Mouse (Mus musculus): ENCODE measurements at regions not wholly inside any gene's neighbourhood (a gene's known extent, or its start where the extent isn't known, plus 50 kb on each side); places are given as distances from the start of the nearest gene placed in this dataset.

DNA sequence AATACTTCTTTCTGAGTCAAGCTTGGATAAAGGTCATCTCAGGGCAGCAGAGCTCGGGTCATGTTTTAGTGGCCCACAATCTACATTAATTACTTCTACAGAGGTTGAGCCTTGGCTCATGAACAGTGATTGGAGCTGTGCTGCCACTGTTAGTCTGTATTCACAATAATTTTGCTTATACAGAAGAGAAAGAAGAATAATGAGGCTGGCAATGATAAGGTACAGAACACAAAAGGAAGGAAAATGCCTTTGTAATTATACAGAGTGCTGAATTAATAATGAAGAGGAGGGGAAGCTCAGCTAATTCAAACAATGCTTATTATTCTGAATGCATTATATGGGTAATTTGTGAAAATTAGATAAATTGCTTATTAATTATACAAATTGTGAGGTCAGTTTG, 573.9 kb upstream of the Cblb start:
- DNase-seq: no peak

DNA sequence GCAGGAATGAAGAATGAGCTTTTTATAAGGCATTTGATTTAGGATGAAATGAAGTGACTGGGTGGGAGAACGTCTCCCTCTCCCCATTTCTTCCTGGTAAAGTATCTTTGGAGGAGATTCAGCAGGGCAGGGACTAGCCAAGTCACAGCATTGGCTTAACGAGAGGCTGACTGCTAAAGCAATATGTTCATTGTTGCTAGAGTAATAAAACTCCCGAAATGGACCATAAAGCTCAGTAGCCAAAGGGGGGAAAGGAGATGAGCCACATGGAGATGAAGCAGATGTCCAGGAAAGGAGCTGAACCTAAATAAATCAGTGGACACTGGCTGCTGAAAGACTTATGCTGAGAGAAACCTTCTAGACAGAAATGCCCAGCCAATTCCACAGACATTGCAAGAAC, 555.3 kb upstream of the Cblb start:
- DNase-seq: no peak

DNA sequence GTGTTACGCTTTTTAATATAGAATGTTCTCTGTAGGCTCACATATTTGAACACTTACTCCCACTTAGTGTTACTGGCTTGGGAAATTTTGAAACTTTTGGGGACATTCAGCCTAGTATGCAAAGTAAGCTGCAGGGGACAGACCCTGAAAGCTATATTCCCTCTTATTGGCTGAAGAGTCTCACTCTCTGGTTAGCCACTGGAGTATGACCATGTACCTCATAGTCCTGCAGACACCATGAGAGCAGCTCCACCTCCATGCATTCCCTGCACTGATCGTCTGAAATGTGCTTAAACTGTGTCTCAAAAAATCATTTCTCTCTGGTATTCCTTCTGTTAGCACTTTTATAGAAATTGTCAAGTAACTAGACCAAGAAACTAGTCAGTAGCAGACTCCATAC, 534.9 kb upstream of the Cblb start:
- DNase-seq: no peak

DNA sequence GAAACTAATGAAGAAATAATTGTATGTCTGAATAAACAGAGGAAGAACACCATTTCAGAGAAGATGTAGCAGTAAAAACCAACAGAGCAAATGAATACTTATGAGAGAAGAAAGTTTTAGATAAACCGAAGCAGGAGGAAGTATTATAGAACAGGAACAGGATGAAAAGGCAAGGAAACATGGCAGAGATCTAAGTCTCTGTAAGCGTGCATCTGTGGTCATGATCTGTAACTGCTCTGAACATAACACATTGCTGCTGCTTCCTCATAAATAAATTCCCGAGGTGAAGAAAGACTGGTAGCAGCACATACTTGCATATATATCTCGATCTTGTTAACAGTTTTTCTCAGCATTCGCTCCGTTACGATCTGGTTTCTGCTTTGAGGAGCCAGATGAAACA, 533.2 kb upstream of the Cblb start:
- no peak for DNase-seq

DNA sequence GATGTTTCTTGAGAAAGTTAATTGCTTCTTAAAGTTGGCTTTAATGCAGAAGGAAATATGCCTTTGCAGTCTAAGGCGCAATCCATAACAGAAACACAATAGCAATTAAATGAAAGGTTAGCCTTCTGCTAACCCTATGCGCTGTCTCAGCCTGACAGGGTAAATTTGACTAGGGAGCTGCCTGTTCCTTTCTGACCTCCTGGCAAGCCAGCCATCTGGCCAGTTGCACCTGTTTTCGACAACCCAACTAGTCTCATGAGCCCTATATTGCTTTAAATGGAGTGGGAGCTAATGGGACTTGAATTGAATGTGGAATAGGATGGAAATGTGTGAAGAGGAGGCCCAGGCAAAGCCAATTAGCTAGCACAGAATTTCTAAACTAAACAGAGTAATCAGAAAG, 513.9 kb upstream of the Cblb start:
- peak; percentile 21 for DNase-seq

DNA sequence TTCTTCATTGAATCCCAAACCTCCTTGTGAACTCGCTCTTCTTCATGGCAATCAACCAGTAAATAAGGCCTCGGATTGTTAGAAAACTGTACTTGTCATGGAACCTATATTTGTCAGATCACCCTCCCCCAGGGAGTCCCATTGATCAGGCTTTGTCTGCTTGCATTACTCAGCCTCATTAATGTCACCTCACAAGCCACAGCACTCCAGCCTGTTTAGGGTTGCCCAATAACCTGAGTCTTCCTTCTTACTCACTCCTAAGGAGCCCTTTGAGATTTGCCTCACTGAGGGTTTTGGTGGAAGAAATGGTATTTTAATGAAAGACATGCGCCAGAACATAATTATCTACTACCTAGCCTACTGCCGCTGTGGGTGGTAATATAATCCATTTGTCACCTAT, 510.3 kb upstream of the Cblb start:
- no peak for DNase-seq

DNA sequence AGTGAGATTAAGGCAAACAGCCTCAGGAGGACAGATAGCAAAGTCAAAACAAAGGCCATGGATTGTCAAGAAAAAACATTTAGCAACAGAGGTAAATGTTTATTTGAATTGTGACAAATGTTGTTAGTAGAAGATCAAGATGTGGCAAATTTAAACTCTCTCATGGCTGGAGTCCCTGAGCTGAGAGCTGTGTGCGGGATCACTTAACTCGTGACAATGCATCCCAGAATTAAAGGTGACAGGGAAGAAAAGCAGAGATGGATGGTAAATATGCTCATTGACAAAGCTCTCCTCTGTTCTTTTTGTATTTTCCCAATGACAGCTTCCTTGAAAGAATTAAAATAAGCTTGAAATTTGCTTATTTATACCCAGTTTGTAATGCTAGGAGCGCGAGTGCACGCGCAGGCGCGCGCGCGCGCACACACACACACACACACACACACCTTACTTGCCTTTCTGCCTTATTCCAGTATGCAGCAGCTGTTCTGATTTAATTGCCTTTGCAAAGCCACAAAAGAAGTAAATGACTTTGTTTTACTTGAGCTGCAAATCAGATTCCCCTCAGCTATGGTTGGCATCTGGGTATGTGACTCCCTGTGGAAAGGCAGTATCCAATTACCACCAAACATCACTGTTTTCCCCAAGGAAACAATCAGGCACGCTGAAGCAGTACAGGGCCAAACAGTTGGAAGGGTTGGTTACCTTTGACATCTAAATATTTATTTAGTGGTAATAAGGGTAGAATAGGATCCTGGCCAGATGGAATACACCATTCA, 509.5 kb upstream of the Cblb start:
- no peak for DNase-seq

DNA sequence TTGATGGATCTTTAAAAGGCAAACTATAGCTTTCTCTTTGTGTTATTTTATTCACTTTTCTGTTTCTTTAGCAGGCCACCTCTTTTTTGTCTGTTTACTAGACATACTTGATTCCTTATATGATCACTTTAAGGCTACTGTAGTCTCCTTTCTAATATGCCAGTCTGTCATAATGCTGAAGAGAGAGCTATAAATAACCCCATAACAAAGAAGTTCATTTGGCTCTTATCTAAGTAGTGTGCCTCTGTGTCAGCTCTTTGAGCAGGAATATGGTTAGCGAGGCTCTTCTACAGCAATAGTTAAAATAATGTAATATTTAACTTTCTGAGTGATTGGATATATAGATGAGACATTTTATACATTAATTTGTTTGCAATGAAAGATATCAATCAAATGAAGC, 507.0 kb upstream of the Cblb start:
- no peak for DNase-seq

DNA sequence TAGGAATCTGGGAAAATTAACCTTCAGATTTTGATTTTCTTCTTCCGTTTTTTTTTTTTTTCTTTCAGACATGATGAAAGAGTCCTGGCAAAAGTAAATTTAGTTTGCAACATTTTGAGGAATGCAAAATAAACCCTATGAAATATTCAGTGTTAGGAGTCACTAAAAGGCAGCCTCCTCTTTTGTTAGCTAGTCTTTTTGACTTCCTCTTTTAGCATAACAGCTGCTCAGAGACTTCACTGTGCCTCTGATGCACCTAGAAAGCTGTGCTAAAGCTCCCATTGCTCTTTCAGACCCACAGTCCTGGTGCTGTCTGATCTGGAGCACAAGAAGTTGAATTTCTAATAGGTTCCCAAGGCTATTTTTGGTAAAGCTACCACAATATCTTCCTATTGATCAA, 498.5 kb upstream of the Cblb start:
- DNase-seq: no peak

DNA sequence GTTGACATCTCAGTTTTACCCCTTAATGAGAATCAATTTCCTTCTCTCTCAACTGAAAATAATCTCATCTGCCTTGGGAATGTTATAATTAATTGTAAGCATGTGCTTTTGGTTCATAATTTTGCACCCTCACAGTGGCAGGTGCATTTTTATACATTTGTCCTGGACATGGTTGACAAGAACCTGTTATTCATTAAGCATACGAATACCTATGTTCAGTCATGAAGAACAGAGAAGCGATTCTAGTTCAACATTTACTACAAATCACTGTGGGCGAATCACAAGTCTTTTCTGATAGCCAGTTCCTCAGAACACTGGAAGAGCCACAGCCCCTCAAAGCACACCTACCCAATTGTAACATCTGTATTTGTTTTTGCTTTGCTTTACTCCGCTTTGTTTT, 487.3 kb upstream of the Cblb start:
- no peak for DNase-seq

DNA sequence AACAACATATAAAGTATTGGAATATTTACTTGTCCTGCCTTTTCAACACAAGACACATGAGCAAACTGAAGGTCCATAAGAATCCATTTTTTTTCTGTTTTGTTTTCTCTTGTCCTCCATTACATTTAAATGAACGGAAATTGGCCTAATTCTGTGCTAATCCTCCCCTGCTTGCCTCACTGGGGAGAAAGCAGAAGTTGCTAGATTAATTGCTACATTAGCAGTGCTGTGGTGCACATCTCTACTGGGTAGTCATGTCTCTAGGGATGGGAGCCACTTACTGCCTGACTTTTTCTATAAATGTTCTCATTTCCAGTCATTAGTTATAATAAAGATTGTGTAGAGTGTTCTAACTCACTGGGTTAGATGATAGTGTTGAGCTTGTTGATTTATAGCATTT, 484.0 kb upstream of the Cblb start:
- DNase-seq: no peak

DNA sequence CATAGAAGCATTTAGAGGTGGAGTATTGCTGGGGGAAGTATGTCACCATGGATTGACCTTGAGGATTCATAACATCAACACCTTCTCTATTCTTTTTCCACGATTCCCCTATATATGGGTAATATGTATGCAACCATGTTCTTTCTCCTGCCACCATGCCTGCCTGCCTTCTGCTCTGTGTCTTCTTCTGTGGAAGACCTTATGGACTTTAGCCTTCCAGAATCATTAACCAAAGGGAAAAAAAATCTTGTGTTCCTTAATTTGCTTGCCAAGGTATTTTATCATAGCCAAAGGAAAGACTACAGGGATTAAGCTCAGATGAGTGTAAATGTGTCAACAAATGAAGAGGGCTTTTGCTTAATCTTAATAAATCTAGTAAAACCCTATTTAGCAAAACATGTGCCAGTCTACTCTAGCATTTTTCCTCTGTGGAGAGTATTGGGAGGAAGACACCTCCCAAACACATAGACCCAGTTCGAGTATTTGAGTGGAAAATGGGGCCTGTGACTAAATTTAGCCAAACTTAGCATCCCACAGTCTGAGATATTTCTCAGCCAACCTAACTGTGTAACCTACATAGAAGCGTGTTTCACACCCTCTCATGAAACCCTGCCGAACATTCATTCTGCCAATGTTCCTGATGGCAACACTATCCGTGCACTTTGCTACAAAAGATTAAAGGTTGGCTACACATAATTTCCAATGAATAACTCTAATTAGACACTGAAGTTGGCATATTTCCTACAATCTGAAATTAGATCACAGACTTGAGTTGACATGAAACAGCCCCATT, 468.0 kb upstream of the Cblb start:
- no peak for DNase-seq

DNA sequence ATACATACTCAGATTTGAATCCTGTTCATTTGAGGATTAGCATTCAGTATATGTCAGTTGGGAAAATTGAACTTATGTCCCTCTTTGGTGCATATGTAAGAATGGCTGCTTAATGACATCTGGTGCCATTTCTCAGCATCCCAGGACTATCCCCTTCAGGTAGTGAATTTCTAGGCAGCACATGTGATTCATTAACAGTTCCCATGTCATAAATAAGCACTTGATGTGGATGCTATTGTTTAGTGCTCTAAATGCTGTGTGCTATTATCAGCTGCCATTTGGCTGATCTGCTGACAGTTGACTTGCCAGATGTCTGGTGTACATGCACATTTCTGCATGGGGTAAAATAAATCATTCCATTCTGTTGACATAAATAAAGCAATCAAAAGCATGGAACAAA, 467.0 kb upstream of the Cblb start:
- no peak for DNase-seq

DNA sequence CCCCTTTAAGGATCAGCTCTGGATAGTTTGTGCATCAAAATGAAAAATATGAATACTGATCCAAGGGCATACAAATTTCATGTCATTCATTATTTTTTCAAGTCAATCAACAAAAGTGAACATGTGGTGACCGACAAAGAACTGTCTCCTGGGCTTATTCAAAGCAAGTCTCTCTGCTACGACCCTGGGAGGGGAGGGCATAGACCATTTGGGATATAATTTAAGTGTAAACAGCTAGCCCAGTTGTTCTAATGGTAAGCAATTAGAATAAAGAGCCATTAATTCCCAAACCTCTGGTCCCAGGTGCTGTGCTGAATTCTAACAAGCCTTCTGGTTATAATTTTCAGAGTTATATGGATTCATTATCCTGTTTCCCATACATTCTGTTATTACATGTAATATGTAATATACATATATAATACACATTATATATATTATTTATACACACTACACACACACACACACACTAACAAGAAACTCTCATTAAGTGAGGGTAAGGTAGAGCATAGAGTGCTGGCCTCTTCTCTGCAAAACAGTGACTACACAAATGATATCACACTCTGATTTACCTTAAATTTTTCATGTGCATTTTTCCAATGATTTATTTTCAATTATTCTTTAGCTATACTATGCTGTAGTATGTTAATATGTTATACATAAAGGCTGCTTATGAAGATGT, 453.0 kb upstream of the Cblb start:
- DNase-seq: no peak

DNA sequence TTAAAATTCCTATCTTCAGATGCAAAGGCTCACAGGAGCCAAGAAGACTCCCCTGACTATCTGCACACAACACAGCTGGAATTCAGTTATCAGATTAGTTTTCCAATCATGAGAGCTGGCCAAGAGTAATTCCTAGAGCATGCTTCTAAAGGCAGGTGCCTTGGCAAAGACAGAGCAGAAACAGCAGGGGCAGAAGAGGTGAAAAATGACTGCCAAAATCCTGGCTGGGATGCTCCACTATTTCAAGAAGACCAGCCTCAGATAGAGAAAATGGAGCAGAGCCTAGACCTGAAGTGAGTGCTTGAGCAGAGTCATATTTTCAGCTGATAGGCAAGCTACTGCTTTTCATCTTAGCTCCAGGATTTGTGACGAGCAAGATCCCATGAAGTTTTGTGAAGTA, 450.5 kb upstream of the Cblb start:
- DNase-seq: no peak

DNA sequence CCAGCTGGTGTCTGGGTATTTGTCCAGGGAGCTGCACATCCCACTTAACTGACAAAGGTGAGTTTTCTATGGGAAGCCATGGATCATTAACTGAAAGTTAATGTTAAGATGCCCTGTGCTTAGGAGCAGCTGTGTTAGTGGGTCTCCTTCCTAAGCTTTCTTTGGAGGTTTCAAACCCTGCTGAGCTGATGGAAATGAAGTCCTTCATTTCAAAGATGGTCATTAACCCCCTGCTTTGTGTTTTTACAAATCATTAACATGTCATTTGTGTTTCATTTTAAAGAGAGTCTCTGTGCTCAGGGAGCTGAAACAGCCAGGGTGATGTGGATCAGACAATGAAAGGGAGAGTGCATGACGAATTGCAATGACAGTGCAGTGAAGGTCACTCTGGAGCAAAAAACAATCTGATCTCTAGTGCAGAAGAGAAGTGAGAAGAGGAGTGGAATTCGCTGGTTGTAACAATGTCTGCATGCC, 441.1 kb upstream of the Cblb start:
- no peak for DNase-seq

DNA sequence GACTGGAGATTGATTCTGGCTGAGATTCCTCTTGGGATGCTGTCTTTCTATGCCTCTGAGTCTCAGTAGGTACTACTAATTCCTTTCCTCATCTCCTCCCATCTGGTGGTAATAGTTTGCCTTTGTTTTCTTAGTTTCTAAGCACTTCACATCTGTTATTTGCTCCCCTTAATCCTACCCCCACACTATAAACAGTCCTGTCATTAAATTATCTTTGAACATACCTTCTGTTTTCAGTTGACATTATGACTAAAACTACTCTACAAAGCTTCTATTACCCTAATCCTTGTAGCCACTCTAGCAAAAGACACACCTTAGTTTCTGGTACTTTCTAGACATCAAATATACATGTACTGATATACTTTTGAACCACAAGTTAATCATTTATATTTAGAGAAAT, 413.4 kb upstream of the Cblb start:
- no peak for DNase-seq

DNA sequence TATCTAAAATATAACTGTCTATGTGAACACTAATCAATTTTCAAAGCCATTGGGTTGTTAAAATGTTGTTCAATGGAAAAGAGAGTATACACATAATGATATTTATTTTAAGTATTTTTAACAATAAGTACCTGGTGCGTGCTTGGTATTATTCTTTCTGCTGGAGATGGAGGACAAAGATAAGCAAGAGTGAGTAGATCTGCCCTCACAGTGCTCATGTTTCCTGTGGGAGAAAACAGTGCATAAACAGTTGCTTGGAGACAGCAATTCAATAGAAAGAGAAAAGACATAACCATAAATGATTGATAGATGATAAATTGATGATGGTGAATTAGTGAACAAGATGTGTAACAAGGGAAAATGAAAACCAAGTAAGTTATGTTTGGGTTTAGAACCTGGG, 384.4 kb upstream of the Cblb start:
- DNase-seq: no peak

DNA sequence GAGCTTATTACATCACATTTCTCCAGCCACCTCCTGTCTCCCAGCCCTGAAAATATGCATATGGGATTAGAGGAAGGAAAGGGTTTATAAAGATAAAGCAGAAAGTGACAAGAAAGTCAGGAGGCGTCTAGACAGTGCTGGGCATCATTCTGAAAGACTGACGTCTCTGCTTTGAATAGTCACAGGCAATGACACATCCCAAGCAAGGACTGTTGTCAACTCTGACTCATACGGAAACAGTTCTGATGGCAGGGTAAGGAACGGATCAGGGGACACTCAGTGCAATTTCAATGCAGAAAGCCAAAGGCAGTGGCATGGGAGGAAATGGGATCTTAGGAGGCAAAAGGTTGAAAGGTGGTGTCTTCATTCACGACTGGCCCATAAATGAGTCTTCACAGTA, 380.9 kb upstream of the Cblb start:
- no peak for DNase-seq

DNA sequence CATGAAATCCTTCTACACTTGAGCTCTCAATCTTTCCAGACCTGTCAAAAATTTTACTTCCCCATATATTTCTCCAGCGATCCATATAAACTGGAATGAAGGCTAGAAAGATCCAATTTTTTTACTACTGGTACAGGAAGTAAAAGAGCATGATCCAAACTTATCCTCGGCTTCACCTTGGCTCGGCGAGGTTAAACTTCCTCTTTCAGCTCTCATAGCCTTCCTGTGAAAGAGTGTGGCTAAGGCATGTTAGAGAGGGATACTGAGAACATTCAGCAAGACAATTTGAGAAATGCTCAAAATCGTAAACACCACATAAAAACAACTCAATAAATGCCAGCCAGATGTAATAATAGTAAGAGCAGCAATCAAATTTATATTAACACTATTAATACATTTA, 380.3 kb upstream of the Cblb start:
- no peak for DNase-seq

DNA sequence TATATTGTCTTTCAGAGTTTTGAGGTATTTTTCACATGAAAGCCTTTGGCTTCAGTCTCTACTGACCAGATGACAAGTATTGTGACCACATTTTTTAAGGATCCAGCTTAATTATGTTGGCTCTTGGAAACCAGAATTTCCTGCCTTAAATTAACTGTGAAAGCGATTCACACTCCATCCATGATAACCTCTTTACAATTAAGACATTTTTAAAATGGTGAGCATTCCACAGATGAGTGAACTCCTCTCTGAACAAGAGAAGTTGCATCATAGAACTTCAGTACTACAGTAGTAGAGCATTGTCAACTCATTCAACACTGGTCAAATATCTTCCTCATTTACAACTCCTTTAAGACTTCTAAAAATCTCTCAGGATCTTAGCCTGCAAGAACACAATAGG, 369.3 kb upstream of the Cblb start:
- no peak for DNase-seq

DNA sequence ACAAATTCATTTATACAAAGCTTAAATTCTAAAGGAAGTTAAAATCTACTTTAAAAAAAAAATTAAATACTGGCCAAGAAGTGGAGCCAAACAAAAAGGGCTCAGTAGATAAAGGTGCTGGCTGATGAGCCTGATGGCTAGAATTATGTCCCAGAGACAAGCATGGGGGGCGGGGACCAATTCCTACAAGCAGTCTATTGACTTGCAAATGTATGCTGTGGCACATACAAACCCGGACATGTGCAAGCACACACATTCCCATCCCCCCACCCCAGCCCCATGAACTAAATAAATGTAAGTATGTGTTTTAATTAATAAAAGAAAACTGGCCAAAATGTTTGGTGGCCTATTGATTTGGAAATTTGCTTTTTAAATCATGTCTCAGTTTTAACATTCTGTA, 366.7 kb upstream of the Cblb start:
- DNase-seq: no peak

DNA sequence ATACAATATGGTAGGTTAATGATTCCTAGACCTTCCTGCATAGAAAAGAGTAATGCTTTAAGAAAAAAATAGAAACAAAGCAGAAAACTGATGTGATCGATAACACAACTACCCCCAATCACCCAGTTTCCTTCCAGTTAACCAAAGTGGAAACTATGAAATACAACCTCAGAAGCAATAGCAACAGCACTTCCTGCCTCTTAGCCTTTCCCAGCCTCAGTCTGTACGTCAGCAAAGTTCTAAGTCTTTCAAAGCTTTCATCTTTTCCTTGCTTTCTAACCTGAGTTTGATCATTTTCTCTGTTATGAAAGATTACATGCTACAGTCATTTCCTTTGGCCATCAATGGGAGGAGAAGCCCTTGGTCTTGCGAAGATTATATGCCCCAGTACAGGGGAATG, 355.9 kb upstream of the Cblb start:
- DNase-seq: no peak

DNA sequence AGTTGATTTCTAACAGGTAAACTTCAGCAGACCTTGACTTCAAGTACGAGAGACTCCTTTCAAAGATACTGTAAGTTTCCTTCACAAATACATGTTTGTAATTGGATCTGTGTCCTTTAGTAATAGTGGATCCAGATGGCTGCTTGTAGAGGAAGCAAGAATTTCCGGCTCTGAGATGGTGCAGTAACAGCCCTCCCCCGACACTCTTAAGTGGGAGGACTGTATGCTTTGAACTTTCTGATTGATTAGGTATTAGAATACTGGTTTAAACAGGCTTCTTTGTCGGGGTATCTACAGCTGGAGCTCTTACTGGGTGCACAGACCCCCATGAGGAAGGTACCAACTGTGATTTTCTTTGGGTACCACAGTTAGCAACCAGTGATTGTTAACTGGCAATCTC, 355.0 kb upstream of the Cblb start:
- no peak for DNase-seq

Data from heart, adult 11 months (tissue).